Mouse (Mus musculus) lung, embryonic 15.5 days (tissue): Measurements from ENCODE around the gene Usp50. TPM values are rescaled to one million over a fixed set of nuclear protein-coding genes. Genes with fewer than 3 reads are reported as not detected.
A peak's percentile ranks its signal among the peaks of the same experiment; 100 is the strongest.

Experiments used
- ATAC-seq: fragments of 200-750 bp; cut with Nextera tagmentation; 2 replicates; pipeline ENCODE4 v1.8.0; 2017; ENCODE audit warnings: moderate number of reproducible peaks, borderline replicate concordance; ENCODE audit not compliant: low FRiP score, low TSS enrichment; ENCODE audit errors: extremely low read depth
- H3K27ac ChIP-seq: fragments of 300-500 bp; sonication (generic); 2 replicates; pipeline ENCODE4 v1.5.1; 2015; ENCODE audit warnings: moderate library complexity, mild to moderate bottlenecking, inconsistent platforms
- H3K27me3 ChIP-seq: fragments of 300-500 bp; sonication (generic); 2 replicates; pipeline ENCODE4 v1.6.1; 2015; ENCODE audit warnings: inconsistent platforms
- H3K36me3 ChIP-seq: fragments of 300-500 bp; sonication (generic); 2 replicates; pipeline ENCODE4 v1.6.1; 2015; ENCODE audit warnings: inconsistent platforms
- H3K4me1 ChIP-seq: fragments of 300-500 bp; sonication (generic); 2 replicates; pipeline ENCODE4 v1.6.1; 2015; ENCODE audit warnings: inconsistent platforms
- H3K4me2 ChIP-seq: fragments of 300-500 bp; sonication (generic); 2 replicates; pipeline ENCODE4 v1.6.1; 2015; ENCODE audit warnings: inconsistent platforms, mild to moderate bottlenecking, moderate library complexity
- H3K4me3 ChIP-seq: fragments of 300-500 bp; sonication (generic); 2 replicates; pipeline ENCODE4 v1.5.1; 2015; ENCODE audit warnings: mild to moderate bottlenecking, inconsistent platforms
- H3K9ac ChIP-seq: fragments of 300-500 bp; sonication (generic); 2 replicates; pipeline ENCODE4 v1.6.1; 2015; ENCODE audit warnings: inconsistent platforms
- H3K9me3 ChIP-seq: fragments of 300-500 bp; sonication (generic); 2 replicates; pipeline ENCODE4 v1.6.1; 2016; ENCODE audit warnings: inconsistent platforms
- WGBS: fragments of 180-500 bp; shearing (Covaris S2); methylation state at CpG from one replicate; pipeline ENCODE4 v1.1.7; 2015; 5-methylcytosine and 5-hydroxymethylcytosine counted together
- polyA plus RNA-seq: library from polyadenylated mRNA; unstranded; fragments of >200 nt; fragmentation: Nextera tagmentation; extraction: Ambion mirVana; gene quantifications from 2 replicates; pipeline ENCODE4 v1.2.1, GENCODE M21; 2015

Gene Usp50
- 2.1 and 2.3 TPM in 2 replicates for polyA plus RNA-seq

DNA sequence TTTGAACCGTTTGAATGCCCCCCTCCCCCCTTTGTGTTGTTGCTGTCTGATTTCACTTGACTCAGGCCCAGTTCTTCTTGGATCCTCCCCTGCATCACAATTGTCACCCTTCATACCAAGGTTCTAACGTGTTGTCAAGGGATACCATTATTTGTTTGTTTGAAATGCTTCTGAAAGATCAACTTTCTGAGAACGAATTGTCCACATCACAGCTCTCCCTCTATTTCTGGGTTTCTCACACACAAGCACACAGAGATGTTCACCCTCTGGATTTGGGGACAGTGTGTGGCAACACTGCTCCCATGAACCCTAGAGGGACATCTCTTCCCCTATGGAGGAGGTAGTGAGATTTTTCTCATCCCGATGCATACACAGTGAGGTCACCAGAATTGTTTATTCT lies at the start of gene Usp50:
Gene Usp50, minus strand, starts transcription at position 101 of the 400 bp plus-strand sequence.
- no peak for ATAC-seq
- H3K36me3 ChIP-seq, result no peaks in the 10 kb centered on the region
- H3K4me3 ChIP-seq, result no peak within 1 kb of the TSS
- H3K4me1 ChIP-seq, result peaks cover 10% of the 10 kb centered on the region; the same call in 1 of the 2 replicates
- H3K4me2 ChIP-seq, result no peak within 1 kb of the TSS
- H3K27me3 ChIP-seq, result no peaks in the 10 kb centered on the region
- no peaks in the 10 kb centered on the region for H3K9me3 ChIP-seq
- no peak within 1 kb of the TSS for H3K27ac ChIP-seq
- WGBS, result 64% methylated on average over 4 of the region's 4 CpGs
- H3K9ac ChIP-seq, result no peak within 1 kb of the TSS

DNA sequence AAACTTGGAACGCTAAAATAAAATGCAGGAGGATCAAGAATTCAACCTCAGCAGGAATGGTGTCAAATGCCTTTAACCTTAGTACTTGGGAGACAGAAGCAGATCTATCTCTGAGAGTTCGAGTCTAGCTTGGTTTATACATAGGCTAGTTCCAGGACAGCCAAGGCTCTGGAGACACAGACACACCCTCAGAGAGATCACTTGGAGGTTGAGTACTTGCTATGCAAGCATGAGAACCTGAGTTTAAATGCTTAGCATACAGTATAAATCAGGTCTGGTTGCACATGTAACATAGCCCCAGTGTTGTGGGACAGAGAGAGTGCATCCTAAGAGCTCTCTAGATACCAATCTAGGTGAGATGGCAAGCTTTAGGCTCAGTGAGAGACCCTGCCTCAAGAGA lies 34.1 kb upstream of the Usp50 start:
- WGBS, result 81% methylated on average over 2 of the region's 2 CpGs
- no peak overlapping the region for H3K9ac ChIP-seq
- H3K4me3 ChIP-seq, result no peak overlapping the region
- H3K9me3 ChIP-seq, result no peaks in the 10 kb centered on the region
- H3K36me3 ChIP-seq, result peaks cover 46% of the 10 kb centered on the region
- H3K4me1 ChIP-seq, result no peaks in the 10 kb centered on the region
- no peak for ATAC-seq
- no peak overlapping the region for H3K4me2 ChIP-seq
- H3K27me3 ChIP-seq, result no peaks in the 10 kb centered on the region
- no peak overlapping the region for H3K27ac ChIP-seq

DNA sequence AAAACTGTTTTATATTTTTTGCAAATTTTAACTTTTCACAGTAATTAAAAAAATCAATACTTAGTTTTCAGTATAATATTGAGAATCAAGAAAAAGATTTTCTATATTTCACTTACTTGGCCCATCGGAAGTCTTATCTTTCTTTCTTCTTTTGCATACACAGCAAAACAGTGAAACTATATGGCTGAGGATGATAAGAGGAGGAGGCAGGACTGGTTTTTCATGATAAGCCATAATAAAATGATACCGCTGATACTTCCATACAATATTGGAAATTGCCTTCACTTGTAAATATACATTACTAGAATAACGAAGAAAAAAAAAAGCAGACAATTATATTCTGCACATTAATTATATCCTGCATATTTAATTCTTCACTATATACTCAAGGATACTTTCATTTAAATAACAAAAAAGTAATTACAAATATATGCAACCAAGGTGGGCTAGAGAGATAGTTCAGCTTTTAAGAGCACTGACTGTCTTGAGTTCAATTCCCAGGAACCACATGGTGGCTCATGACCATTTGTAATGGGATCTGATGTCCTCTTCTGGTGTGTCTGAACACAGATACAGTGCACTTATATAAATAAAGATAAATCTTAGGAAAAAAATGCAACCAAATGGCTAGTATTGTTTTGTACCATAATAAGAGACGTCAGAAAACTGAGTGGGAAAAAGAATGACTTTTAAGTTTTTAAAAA lies 33.5 kb upstream of the Usp50 start:
- H3K36me3 ChIP-seq, result peaks cover 50% of the 10 kb centered on the region
- no peak overlapping the region for H3K27ac ChIP-seq
- H3K9ac ChIP-seq, result no peak overlapping the region
- H3K4me3 ChIP-seq, result no peak overlapping the region
- 92% methylated on average over 4 of the region's 4 CpGs for WGBS
- no peaks in the 10 kb centered on the region for H3K4me1 ChIP-seq
- no peaks in the 10 kb centered on the region for H3K9me3 ChIP-seq
- ATAC-seq, result no peak
- no peak overlapping the region for H3K4me2 ChIP-seq
- H3K27me3 ChIP-seq, result no peaks in the 10 kb centered on the region

DNA sequence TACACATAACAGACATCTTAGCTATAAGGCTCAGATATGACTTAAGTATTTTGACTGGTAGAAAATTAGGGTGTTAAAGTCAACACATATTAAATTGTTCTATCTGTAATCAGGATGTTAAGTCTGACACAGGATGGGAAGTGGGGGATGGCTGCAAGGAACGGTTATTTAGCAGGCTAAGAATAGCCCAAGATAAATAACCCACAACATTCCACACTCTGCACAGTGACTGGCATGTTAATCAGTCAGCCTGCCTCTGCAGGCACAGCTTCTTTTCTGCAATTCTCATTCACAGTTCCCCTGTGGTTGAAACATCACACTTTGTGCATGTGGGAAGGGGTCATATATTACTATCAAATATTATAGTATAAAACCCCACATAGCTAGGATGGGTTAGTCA lies 32.6 kb upstream of the Usp50 start:
- Histone ChIP-seq H3K27me3 (no peaks in the 10 kb centered on the region), H3K9ac (no peak overlapping the region), H3K9me3 (no peaks in the 10 kb centered on the region), H3K27ac (no peak overlapping the region), H3K4me2 (no peak overlapping the region), H3K4me1 (no peaks in the 10 kb centered on the region), H3K36me3 (peaks cover 53% of the 10 kb centered on the region), H3K4me3 (no peak overlapping the region)
- no peak for ATAC-seq
- 21% methylated on average over 1 of the region's 1 CpGs for WGBS

DNA sequence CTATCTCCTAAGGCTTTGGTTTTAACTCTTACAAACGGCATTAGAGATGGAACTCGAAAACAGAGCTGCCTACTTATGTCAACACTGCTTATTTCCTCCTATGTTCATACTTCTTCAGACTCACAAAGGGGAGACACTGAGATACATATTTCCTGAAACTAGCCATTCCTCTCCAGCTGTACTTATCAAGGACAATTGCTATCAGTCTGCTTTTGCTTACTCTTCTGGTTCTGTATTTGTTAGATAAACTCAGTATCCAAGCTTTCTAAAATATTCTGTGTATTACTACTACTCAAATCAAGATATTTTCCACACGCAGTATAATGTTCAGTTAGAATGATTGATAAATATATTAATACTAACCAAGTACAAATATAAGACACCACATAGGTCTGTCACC lies 18.7 kb upstream of the Usp50 start:
- no peak overlapping the region for H3K4me2 ChIP-seq

DNA sequence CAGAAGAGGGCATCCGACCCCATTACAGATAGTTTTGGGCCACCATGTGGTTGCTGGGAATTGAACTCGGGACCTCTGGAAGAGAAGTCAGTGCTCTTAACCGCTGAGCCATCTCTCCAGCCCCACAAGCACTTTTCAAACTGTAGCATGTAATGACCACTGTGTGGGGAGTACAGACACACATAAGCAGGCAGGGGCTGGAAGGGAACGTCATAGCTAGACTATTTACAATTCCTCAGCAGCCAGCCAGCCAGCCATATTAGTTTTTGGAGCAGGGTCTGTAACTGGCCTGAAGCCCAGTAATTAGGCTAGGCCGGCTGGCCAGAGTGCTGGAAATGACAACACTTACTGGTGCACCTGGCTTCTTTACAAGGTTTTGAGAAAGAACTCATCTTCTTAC lies 15.2 kb upstream of the Usp50 start:
- Histone ChIP-seq H3K9me3 (no peaks in the 10 kb centered on the region), H3K27me3 (no peaks in the 10 kb centered on the region), H3K4me2 (no peak overlapping the region), H3K27ac (no peak overlapping the region), H3K9ac (no peak overlapping the region), H3K36me3 (peaks cover 52% of the 10 kb centered on the region), H3K4me1 (no peaks in the 10 kb centered on the region), H3K4me3 (no peak overlapping the region)
- no peak for ATAC-seq
- WGBS, result 68% methylated on average over 5 of the region's 5 CpGs

More for the DNA sequence above, 18.7 kb upstream of the Usp50 start:
- WGBS, result 91% methylated on average over 3 of the region's 3 CpGs
- Histone ChIP-seq H3K4me1 (no peaks in the 10 kb centered on the region), H3K36me3 (peaks cover 55% of the 10 kb centered on the region), H3K9me3 (no peaks in the 10 kb centered on the region), H3K4me3 (no peak overlapping the region), H3K9ac (no peak overlapping the region), H3K27ac (no peak overlapping the region), H3K27me3 (no peaks in the 10 kb centered on the region)
- no peak for ATAC-seq

DNA sequence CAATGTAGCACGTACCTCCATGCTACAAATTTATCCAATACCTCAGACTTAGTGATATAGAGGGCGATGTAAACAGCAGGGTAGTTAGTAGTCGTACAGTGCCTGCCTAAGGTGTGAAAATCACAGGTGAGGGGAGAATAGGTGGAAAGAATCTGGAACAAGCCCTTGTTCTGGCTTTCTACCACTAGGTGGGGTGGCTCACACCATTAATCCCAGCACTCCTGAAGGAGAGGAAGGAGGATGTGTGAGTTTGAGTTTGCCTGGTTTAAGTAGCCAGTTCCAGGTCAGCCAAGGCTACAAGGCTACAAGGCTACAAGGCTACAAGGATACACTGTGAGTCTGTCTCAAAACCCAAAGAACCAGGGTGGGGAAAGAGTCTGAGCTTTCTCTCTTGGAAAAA lies 12.4 kb upstream of the Usp50 start:
- ATAC-seq, result no peak
- Histone ChIP-seq H3K4me3 (no peak overlapping the region), H3K4me1 (no peaks in the 10 kb centered on the region), H3K27me3 (no peaks in the 10 kb centered on the region), H3K9ac (no peak overlapping the region), H3K9me3 (no peaks in the 10 kb centered on the region), H3K27ac (no peak overlapping the region), H3K36me3 (peaks cover 55% of the 10 kb centered on the region), H3K4me2 (no peak overlapping the region)
- 78% methylated on average over 3 of the region's 3 CpGs for WGBS

DNA sequence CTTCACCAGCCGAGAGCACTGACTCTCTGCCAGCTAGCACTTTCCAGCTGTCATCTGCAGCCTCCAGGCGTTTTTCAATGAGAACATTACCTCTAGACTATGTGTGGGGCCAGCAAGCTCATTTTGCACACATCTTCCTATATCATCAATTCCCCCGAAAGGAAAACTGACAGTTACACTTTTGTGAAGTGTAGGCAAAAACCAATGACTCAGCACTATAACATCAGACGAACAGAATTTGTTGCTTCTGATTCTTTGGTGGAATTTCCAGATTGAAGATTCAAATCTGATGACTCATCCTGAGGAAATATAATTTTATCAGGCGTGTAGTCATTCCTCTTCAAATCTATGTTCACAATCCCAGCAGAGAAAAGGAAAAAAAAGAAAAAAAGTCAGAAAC lies 9.3 kb upstream of the Usp50 start:
- no peaks in the 10 kb centered on the region for H3K9me3 ChIP-seq
- 71% methylated on average over 5 of the region's 5 CpGs for WGBS
- no peak overlapping the region for H3K9ac ChIP-seq
- peaks cover 50% of the 10 kb centered on the region for H3K36me3 ChIP-seq
- H3K4me1 ChIP-seq, result peaks cover 8% of the 10 kb centered on the region; the same call in 1 of the 2 replicates
- H3K4me3 ChIP-seq, result no peak overlapping the region
- ATAC-seq, result no peak
- H3K27me3 ChIP-seq, result no peaks in the 10 kb centered on the region
- H3K27ac ChIP-seq, result no peak overlapping the region
- no peak overlapping the region for H3K4me2 ChIP-seq

DNA sequence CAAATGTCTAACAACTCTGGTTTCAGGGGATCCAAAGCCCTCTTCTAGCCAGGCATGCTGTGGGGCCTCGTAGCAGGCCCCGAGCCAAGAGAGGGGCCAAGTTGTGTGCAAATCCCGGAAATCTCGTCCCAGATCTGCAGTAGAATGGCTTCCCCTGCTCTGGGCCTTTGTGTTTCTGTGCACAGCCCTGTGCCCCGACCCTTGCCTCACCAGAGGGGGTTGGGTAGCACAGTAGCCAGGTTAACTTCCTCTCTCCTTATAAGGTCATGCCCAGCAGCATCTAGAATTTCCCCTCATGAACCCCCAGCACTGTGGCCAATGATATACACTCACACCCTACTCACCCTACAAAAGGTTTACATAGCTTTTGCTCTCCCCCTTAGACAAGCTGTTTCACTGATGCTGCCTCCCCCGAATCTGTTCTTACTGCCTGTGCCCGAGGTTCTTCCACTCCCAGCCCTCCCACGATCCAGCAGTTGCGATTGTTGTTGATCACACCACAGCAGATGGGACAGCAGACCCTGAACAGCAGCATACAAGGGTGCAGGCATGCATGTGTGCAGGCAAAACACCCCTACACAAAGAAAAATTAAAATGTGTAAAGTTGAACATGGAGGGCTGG lies 4.6 kb upstream of the Usp50 start:
- no peak overlapping the region for H3K9ac ChIP-seq
- H3K4me3 ChIP-seq, result no peak overlapping the region
- 26% methylated on average over 9 of the region's 9 CpGs for WGBS

DNA sequence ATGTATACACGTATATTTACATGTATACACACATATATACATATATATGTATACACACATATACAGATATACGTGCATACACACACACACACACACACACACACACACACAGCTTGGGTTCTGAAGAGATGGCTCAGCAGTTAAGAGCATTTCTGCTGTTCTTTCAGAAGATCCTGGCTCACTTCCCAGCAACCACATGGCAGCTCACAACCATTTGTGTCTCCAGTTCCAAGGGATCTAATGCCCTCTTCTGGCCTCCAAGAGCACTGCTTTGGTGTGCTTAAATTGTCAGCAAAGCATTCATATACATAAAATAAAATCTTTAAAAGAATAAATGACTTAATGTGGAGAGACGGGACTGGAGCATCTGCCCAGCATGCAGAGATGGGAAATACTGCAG lies 837 bp downstream of the Usp50 start:
- peak; percentile 64; the same call in 1 of the 2 replicates for ATAC-seq
- Histone ChIP-seq H3K4me1 (peaks cover under 1% of the 10 kb centered on the region; the same call in 1 of the 2 replicates), H3K4me2 (no peak overlapping the region), H3K9me3 (no peaks in the 10 kb centered on the region), H3K27me3 (no peaks in the 10 kb centered on the region), H3K27ac (no peak overlapping the region), H3K9ac (no peak overlapping the region), H3K36me3 (no peaks in the 10 kb centered on the region), H3K4me3 (no peak overlapping the region)
- 55% methylated on average over 3 of the region's 3 CpGs for WGBS

More for the DNA sequence above, 4.6 kb upstream of the Usp50 start:
- Histone ChIP-seq H3K4me1 (peaks cover 10% of the 10 kb centered on the region; the same call in 1 of the 2 replicates), H3K36me3 (peaks cover 23% of the 10 kb centered on the region), H3K27me3 (no peaks in the 10 kb centered on the region), H3K9me3 (no peaks in the 10 kb centered on the region), H3K4me2 (no peak overlapping the region), H3K27ac (peak overlapping the region; percentile 45; the same call in 1 of the 2 replicates)
- ATAC-seq, result 0 out of 2 replicates have a peak, but pooled peaks have one; percentile 69

DNA sequence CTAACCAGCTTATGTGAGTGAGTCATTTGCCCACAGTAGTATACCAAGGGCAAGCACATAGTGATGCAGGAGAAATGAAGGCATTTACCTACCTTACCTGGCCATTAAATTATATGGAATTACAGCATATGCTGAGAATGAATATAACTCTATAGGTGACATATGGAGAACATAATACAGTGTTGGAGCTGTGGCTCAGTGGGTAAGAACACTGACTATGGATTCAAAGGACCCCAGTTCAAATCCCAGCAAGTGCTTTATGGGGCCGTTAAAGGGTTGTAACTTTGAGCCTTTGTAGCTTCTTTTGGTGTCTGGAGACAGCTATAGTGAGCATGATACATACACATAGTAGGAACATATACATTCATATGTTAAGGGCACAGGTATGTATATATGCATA lies 1.8 kb downstream of the Usp50 start:
- H3K27me3 ChIP-seq, result no peaks in the 10 kb centered on the region
- H3K9ac ChIP-seq, result no peak overlapping the region
- no peaks in the 10 kb centered on the region for H3K36me3 ChIP-seq
- WGBS, result 90% methylated on average over 1 of the region's 1 CpGs
- H3K4me3 ChIP-seq, result no peak overlapping the region
- no peak for ATAC-seq
- no peaks in the 10 kb centered on the region for H3K4me1 ChIP-seq
- no peak overlapping the region for H3K4me2 ChIP-seq
- H3K9me3 ChIP-seq, result no peaks in the 10 kb centered on the region
- no peak overlapping the region for H3K27ac ChIP-seq

DNA sequence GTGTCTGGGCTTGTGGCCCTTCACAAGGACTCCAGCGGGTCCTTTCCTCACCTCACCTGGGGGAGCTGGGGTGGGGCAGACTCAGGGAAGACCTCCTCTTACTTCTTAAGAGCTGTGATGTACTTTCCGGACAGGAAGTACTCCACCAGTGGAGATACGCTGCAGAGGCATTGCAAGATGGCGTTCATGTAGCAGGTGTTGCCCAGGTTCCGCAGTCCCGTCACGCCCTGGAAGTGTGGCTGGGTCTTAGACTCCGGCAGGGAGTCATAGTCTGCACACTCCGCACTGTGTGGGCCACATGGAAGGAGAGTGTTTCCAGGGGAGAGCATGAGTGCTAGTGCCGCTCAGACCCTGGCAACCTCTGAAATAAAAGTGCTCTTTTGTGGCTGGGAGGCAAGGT lies 3.0 kb downstream of the Usp50 start:
- ATAC-seq, result no peak
- Histone ChIP-seq H3K4me1 (no peaks in the 10 kb centered on the region), H3K9ac (no peak overlapping the region), H3K27ac (no peak overlapping the region), H3K27me3 (no peaks in the 10 kb centered on the region), H3K4me3 (no peak overlapping the region), H3K9me3 (no peaks in the 10 kb centered on the region), H3K4me2 (no peak overlapping the region), H3K36me3 (no peaks in the 10 kb centered on the region)
- WGBS, result 84% methylated on average over 10 of the region's 10 CpGs
